Mouse (Mus musculus): ENCODE data around the gene Ercc5.
A peak's percentile ranks its signal among the peaks of the same experiment; 100 is the strongest.

Gene Ercc5

GRCm38 (mm10) chr1:44147563-44148381, at the start of gene Ercc5:
TSS of gene Ercc5 (plus strand) at chr1:44147744.
- peak; percentile 80 for DNase-seq (ENCODE audit: low spot score)

DNA sequence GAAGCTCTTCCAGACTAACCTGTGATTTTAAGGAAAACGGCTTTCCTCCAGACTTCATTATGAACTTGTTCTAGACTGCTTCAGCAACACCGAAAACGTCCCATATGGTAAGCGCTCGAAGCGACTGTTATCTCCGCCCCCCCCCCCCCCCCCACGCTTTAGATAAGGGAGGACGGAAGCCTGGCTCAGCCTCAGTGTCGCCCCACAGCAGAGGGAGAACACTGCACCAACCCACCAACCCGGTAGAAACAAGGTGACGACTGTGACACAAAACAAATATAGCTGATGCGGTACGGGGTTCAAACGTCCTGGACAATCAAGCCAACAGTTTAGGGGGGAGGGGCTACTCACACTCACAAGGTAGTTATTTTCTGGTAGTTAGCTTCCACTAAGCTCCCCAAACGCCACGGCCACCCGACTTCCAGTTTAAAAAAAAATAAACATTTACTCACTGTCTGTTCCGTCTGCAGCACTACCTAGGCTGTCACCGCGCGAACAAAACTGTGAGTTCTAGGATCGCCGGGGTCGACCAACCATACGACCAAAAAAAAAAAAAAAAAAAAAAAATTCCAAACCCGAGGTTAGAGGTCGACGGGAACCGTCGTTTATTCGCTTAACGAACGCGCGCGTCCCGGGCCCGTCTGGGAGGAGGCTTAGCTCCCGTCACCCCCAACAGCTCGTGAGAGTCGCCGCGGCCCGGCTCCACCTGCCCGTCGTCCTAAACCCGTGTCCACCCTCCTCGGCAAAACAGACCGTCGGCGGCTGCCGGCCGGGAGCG, 45.9 kb upstream of the Ercc5 start:
- DNase-seq (ENCODE audit: low spot score), result peak; percentile 14

DNA sequence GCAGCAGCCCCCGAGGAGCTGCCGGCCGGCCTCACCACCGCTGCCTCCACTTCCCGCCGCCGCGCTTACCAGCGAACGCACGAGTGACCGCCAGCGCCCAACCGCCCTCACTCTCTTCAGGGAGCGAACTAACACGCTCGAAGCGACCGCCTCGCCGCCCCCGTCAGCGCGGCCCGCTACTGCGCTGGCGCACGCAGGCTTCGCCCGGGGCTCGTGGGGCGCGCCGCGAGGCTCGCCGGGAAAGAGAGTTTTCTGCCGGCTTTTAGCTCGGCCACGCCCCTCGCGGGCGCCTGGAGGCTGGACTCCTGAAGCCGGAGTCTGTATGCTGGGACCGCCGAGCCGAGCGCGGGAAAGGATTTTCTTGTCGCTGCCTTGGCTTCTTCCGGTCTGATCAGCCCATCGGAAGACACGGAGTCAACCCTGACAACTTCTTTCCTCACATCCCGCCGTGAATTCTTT, 45.3 kb upstream of the Ercc5 start, which contains the start of gene Tex30:
Gene Tex30 (minus strand): TSS at position 183 of the 459 bp plus-strand sequence.
- peak; percentile 95 for DNase-seq (ENCODE audit: low spot score)

GRCm38 (mm10) chr1:44102939-44103338, 44.6 kb upstream of the Ercc5 start:
- DNase-seq (ENCODE audit: low spot score), result no peak

DNA sequence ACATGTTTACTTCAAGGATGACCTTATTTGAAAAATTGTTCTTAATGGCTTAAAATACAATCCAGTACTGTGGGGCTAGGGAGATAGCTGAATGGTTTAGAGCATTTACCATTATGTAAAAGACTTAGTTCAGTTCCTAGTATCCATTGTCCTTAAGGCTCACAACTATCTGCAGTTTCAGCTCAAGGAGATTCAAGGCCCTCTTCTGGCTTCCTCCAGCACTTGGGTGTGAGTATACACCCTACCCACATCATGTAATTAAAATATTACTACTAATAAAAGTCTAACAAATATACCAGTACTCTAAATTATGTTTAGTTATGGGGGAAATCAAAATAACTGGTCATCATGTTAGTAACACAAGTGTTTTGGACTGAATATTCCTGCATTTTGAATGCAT, 30.0 kb upstream of the Ercc5 start:
- no peak for DNase-seq (ENCODE audit: low spot score)

- DNase-seq (ENCODE audit: low spot score), result peak; percentile 81
Measured at GRCm38 (mm10) chr1:44118239-44119054, 29.1 kb upstream of the Ercc5 start, which contains the start of the genes Kdelc1 and Bivm. TSS of gene Kdelc1 (minus strand) at chr1:44118808. TSS of gene Bivm (plus strand) at chr1:44118957.

- DNase-seq (ENCODE audit: low spot score), result peak; percentile 84
Measured at GRCm38 (mm10) chr1:44119201-44120073, 28.1 kb upstream of the Ercc5 start.

DNA sequence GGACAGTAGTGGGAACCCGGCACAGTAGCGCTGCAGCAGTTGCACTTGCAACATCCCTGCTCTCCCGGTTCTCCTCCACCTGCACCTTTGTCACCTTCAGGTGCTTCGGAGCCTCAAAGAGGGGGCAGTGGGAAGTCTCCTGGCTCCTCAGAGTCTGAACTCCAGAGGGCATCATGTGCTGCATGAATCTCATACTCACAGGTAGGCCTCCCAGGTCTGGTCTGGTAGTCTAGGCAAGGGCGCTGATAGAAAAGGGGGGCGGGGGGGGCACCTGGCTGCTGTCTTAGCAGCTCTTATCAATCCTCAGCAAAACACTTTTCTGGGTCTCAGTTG, 27.5 kb upstream of the Ercc5 start:
- no peak for DNase-seq (ENCODE audit: low spot score)

DNA sequence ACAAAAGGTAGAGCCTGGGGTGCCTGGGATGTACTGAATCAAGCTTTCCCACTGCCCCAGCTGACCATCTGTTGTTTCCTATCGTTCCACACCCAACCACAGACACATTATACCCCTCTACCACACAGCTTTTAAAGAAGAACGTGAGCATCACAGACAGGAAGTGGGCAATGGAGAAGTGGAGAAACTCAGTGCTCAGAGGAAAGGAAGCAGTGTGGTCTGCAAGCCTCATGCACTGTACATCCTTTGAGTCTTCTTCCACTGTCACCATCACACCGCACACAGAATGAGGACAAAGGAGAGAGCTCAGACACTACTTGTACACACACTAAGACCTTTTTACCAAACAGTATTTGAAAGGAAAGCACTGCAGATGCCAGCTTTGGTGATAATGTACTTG, 25.3 kb upstream of the Ercc5 start:
- no peak for DNase-seq (ENCODE audit: low spot score)

GRCm38 (mm10) chr1:44125590-44125989, 22.0 kb upstream of the Ercc5 start:
- DNase-seq (ENCODE audit: low spot score), result no peak

DNA sequence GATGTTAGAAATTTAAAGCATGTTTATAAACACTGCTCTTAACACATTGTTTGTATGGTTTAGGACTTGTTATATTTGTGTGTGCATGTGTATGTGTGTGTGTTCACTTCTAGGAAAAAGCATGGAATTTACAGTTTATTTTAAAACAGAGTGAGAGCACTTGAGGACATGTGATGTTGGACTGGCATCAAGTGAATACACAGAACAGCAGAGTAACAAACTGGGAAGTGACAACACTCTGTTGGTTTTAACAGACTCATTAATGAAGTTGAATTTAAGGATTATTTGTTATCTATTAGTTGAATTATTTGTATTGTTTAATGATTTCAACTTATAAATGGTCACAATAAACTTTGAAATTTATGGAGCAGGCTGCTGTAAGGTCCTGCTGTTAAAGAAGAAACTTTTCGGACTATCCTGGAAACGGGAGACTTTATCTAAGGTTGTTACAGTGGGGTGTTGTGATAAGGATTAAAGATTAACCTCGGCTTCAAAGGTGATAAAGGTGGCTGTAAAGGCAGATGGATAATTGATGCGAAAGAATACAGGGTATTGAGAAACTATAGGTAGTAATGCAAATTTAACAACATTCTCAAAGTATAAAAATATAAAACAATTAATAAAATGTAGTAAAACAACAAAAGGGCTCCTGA, 17.5 kb upstream of the Ercc5 start:
- DNase-seq (ENCODE audit: low spot score), result no peak

DNA sequence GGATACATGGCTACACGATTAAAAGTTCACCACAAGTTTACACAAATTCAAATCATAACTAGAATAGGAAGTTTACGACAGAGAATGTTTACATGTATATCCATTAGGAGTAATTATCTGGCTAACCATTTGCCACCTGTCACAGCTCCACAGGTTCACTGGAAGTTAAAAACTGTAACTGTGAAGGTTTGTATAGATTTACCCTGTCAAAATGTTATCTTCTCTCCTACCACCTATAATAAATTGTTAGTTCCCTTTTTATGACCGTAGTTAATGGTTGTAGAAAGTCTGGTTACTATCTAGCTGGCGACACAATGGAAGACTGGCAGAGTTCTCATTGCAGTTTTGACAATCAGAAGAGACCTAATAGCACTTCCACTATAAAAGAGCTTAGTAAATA, 7.3 kb upstream of the Ercc5 start:
- no peak for DNase-seq (ENCODE audit: low spot score)

- DNase-seq (ENCODE audit: low spot score), result no peak
Measured at GRCm38 (mm10) chr1:44142747-44143146, 4.8 kb upstream of the Ercc5 start.

GRCm38 (mm10) chr1:44148706-44149105, 1.2 kb downstream of the Ercc5 start:
- no peak for DNase-seq (ENCODE audit: low spot score)

GRCm38 (mm10) chr1:44155287-44155686, 7.7 kb downstream of the Ercc5 start:
- DNase-seq (ENCODE audit: low spot score), result no peak

DNA sequence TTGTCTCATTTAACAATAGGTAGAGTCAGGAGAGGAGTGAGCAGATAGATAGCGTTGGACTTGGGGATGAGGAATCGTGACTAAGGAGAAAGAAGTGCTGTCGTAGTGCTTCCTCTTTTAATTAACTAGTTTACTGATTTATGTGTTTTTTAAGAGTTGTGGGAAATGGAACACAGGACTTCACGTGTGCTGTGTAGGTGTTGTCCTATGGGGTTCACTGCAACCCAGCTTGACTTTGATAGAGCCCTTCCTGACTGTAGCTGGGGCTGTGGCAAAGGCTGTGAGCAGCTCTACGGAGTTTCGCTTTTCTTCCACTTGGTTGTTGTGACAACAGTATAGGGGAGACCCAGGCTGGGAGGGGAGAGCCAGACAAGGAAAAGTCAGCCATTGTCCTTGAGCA, 10.8 kb downstream of the Ercc5 start:
- no peak for DNase-seq (ENCODE audit: low spot score)

- no peak for DNase-seq (ENCODE audit: low spot score)
Measured at GRCm38 (mm10) chr1:44161818-44162217, 14.3 kb downstream of the Ercc5 start.

DNA sequence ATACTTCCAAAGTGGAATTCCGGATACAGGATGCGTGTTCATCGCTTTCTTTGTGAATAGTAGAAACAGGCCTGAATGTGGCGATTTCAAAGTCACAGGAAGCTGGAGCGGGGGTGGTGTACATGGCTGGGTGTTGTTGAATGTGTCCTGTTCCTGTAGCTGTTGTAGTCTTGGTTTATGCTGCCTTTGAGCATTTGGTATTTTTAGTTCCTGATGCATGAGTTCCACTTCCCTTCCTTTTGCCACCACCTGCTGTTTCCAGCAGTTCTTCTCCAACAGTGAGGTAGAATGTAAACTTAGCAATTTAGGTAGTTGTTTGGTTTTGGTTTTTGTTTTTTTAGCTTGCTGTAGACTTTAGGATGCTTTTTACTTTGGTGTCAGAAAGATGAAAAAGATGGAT, 14.8 kb downstream of the Ercc5 start:
- DNase-seq (ENCODE audit: low spot score), result no peak

- no peak for DNase-seq (ENCODE audit: low spot score)
Measured at GRCm38 (mm10) chr1:44167859-44168383, 20.4 kb downstream of the Ercc5 start.

DNA sequence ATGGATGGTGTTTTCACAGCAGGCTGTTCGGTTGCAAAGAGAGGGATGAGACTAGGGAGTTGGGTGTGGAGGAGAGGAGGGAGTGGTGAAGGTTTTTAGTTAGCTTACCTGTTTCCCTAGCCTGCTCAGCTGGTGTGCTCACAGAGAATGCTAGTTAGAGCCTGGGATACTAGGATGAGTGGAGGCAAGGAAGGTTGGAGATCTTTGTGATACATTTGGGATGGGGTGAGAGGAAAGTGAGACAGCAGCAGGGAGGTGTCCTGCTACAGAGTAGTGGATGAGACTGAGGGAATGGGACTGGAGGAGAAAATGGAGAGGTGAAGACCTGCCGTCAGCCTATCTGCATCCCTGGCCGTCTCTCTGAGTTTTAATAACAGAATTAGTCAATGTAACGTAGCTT, 25.1 kb downstream of the Ercc5 start:
- no peak for DNase-seq (ENCODE audit: low spot score)

All from ovary, postnatal 36 days (tissue).